Mouse (Mus musculus): ENCODE measurements around the gene Nme7.
A peak's percentile ranks its signal among the peaks of the same experiment; 100 is the strongest.

The Nme7 gene

GRCm38 (mm10) chr1:164320731-164321130 lies 16.8 kb downstream of the Nme7 start:
- no peak for DNase-seq (ENCODE audit: low read depth, low spot score)

GRCm38 (mm10) chr1:164321408-164321807 lies 17.5 kb downstream of the Nme7 start:
- no peak for DNase-seq (ENCODE audit: low read depth, low spot score)

DNA sequence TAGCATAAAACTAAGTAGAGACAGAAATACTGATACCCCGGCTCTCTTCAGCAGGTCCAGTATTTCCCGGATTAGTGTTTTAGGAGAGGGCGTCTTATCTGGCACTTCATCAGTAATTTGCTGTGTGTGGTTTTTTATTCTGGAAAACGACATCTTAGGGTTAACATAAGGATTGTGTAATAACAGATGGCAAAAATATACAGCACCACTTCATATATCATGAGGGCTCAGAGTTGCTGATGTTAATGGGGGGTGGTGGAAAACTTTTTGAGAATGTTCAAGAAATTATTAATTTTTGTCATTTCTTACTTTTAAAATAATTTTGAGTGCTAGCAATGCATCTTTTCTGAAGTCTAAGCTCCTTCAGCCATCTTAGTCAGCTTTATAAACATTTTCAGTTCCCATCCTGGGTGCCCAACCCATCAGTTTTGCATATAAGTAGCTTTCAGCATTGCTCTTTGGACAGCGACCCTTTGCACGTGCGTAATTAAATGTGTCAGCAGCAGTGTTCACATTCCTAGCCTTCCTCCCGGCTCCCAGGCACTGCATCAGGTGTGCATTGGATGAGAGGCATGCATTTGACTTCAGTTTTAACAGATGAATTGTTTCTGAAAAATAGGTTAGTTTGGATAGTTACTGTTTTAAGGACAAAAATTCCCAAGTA lies 19.2 kb downstream of the Nme7 start:
- DNase-seq (ENCODE audit: low read depth, low spot score): no peak

DNA sequence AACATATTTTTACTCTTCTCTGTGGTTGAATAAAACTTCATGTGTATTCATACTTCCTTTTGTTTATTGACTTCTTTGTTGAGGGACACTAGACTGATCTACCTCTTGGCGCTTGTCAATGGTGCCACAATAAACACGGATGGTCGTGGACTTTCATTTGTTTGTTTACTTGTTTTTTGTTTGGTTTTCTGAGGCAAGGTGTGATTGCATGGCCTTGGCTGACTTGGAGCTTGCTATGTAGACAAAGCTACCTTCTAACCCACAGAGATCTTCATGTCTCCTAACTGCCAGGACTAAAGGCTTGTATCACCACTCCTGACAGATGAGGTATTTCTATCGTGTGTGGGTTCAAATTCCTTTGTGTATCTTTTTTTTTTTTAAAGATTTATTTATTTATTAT lies 20.3 kb downstream of the Nme7 start:
- no peak for DNase-seq (ENCODE audit: low read depth, low spot score)

DNA sequence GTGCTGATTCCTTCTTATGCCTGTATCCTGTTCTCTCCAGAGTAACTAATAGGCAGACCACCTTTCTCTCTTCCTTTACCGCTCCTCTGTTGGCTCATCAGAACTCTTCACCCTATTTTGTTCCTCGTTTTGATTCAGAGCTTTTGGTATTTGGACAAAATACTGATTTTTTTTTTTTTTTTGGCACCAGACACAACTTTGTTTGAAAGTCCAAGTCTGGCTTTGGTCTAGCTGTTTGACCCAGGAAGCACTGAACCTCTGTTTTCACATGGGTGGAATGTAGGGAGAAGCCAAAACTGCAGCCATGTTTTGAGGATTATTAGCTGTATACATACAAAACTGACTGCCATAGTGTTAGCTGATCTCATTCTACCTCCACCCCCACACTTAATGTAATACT lies 21.0 kb downstream of the Nme7 start:
- DNase-seq (ENCODE audit: low read depth, low spot score): no peak

GRCm38 (mm10) chr1:164326600-164327155 lies 22.8 kb downstream of the Nme7 start:
- DNase-seq (ENCODE audit: low read depth, low spot score): no peak

- DNase-seq (ENCODE audit: low read depth, low spot score): no peak
These were observed 23.8 kb downstream of the Nme7 start for GRCm38 (mm10) chr1:164327764-164328163.

DNA sequence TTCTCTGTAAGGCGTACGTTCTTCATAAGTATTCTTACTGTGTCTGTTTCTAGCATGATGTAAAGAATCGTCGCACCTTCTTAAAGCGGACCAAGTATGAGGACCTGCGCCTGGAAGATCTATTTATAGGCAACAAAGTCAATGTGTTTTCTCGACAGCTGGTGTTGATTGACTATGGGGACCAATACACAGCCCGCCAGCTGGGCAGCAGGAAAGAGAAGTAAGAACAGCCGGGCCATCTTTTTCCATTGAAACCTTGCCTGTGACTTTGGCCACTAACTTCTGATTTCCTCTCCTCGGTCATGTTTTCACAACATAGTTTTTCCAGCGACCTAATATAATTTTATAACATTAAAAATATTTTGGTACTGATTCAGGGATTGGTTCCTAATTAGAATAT lies 28.6 kb downstream of the Nme7 start:
- no peak for DNase-seq (ENCODE audit: low read depth, low spot score)

GRCm38 (mm10) chr1:164335435-164335834 lies 31.5 kb downstream of the Nme7 start:
- no peak for DNase-seq (ENCODE audit: low read depth, low spot score)

DNA sequence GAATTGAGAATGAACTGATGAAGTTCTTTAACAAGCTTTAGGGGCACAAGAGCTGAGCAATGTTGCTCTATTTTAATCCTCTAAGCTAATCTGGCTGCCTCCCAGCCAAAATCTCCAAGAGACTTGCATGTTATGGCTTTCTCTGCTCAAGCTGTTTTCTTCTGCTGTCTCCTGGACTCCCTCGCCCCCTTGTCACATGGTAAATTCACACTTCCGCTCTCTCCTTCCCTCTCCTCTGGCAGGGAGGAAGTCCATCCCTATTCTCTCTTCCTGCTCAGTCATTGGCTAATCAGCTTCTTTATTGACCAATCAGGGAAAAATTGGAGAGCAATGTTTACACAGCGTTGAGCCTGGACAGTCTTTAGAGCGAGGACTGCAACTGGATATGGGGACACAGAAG lies 31.9 kb downstream of the Nme7 start:
- DNase-seq (ENCODE audit: low read depth, low spot score): no peak

DNA sequence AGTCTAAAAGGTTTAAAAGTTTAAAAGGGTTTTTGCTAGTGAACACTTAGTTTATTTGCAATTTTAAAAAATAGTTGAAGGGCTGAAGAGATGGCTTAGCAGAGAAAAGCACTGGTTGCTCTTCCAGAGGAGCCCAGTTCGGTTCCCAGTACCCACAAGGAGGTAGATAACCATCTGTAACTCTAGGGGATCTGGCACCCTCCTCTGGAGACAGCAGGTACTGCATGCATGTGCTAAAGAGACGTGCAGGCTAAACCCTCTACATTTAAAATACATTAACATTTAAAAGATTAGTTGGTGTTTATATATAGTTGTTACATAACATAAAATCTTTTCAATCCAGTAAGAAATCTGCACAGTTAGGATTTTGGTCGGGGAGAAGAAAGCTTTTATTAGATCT lies 38.2 kb downstream of the Nme7 start:
- DNase-seq (ENCODE audit: low read depth, low spot score): no peak

DNA sequence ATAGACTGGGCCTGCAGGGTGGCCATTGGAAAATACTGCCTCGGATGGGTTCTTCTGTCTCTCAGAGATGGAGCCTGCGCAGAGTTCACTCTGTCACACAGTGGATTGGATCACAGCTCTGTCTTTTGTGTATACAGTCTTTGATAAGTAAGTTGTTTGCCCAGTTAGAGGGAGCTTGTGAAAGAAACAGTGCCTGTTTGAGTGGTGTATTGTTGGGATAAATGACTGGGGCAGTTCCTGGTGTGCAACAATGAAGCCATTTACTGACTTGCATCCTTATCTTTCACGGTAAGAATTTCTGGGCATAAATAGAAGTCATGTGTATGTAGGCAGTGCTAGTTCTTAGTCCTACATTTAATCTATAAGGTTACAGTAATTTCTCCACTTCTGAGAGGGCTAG lies 49.5 kb downstream of the Nme7 start:
- no peak for DNase-seq (ENCODE audit: low read depth, low spot score)

DNA sequence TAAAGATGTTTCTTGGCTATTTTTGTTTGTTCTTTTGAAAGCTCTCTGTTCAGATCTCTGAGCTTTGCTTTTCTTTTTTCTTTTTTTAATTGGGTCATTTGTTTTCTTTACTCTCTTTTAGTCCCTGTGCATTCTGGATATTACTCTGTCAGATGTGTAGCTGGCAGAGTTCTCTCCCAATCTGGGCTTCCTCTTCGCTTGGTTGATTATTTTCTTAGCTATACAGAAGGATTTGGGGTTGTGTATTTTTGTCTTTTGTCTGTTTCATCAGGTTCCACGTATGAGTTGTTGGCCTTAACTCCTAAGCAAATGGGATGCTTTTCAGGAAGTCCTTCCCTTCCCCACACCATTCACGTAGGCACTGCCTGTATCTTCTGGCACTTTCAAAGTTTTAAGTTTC lies 54.1 kb downstream of the Nme7 start:
- DNase-seq (ENCODE audit: low read depth, low spot score): no peak

GRCm38 (mm10) chr1:164361997-164362396 lies 58.1 kb downstream of the Nme7 start:
- no peak for DNase-seq (ENCODE audit: low read depth, low spot score)

DNA sequence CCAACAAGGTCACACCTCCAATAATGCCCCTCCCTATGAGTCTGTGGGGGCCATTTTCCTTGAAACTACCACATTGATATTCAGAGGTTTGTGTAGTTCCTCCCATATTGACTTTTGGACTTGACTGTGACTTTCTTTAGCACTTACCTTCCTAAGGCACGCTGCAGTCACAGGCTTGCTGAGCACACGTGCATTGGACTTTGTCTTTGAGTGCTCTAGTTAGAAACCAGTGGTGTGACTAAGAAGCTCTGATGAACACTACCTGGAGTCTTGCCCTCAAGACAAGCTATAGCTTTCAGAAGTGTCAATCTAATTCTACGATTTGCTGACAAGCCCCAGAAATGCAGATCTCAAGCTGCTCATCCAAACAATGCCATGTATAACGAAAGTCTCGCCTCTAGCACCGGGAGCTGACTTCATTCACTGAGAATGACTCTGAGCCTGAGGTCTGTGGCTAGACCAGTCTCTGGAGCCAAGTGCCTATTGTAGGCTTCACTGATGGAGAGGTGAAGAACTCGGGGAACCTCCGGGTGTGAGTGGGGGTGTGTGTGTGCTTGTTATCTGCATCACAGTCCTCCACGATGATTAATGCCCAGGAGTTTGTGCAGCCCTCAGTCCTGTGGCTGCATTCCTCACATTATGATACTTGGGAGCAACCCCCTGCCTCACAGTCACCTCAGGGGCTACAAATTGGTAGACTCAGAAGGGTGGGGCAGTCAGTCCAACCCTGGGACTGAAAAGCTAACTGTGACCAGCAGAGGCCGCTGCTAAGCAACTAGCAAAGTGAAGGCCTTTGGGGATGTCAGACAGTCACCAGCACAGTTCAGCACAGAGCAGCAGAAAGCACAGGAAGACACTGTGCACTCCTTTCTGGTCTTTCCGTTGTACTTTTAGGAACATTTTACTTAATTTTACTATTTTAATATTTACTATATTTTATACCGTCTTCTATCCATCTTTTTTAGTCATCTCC lies 62.5 kb downstream of the Nme7 start:
- peak; percentile 52 for DNase-seq (ENCODE audit: low read depth, low spot score)

DNA sequence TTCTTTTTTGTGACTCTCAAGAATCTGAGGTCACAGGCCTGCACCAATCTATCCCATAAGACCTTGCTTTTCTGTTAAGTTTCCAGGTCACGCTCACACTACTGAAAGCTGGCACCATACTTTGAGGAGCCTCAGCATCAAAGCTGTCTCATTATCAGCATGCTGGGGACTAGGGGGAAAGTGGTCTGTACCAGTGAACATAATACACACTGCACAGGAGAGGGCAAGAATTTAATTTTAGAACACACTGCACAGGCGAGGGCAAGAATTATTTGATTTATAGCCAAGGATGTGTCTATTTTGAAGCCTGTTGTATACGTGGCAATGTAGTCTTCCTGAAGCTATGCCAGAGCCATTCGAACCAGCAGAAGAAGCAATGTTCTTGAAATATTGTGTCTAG lies 64.2 kb downstream of the Nme7 start:
- no peak for DNase-seq (ENCODE audit: low read depth, low spot score)

DNA sequence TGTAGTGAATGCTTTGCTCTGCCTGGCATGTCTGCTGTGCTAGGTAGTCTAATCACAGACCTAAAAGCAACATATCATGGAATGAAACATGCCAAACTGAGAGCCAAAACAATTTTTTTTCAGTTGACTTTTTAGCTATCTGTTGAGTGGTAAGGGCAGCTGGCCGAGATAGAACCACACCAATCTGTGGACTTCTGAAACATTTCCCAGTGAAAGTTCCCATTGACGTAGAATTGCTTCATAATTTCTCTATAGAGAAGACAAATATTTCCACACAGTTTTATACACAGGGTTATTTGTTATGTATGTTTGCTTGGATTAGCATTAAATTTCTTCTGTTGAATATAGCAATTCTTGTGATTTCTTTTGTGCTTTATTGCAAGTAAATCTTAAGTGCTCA lies 65.9 kb downstream of the Nme7 start:
- DNase-seq (ENCODE audit: low read depth, low spot score): no peak

GRCm38 (mm10) chr1:164373029-164373428 lies 69.1 kb downstream of the Nme7 start:
- DNase-seq (ENCODE audit: low read depth, low spot score): no peak

GRCm38 (mm10) chr1:164374020-164374419 lies 70.1 kb downstream of the Nme7 start:
- DNase-seq (ENCODE audit: low read depth, low spot score): no peak

- DNase-seq (ENCODE audit: low read depth, low spot score): no peak
These were observed 71.7 kb downstream of the Nme7 start for GRCm38 (mm10) chr1:164375626-164376025.

DNA sequence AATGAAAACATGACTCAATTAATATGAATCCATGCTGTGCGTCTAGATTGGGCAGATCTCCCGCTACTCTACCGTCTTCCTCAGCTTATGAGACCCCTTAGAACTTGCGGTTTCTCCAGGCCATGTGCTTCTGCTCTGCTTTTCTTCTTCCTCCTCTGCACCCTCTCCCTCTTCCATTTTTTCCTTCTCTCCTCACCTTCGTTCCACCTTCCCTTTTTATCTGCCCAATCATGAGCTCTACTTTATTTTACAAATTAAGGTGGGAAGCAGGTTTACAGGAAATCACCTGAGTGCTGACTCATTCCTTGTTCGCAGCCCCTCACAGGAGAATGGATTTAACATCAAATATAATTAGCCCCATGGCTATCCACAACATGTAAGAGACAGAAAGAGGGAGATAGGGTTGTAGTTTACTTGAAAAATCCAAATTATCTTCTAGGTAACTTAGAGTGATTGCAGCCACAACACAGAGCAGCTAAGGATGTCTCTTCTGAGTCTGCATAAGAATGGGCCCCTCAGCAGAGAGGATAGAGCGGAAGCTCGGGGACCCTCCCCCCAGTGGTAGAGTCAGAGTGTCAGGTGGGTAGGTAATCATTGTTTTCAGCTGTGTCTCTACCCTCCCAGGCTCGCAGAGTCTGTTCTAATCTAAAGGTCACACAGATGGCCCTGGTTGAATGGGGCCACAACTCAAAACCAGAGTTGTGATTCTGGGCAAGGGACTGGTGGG lies 73.0 kb downstream of the Nme7 start:
- DNase-seq (ENCODE audit: low read depth, low spot score): no peak

DNA sequence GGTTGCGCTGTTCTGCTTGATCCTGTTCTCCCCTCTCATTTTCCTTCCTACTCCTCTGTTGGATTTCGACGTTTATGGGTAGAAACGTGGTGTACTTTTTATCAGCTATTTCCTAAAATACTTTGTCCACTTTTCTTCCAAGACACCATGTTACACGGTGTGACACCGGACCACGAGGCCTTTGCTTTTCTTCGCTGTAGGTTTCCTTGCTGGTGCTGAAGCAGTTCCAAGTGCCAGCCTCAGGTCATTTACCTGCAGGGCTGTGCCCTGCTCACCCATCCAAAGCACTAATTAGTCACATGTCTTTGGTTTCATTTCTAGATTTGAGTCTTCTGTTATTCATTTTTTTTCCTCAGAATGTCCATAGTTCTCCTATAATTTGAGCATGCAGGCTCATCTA lies 79.7 kb downstream of the Nme7 start:
- DNase-seq (ENCODE audit: low read depth, low spot score): no peak

Data from skeletal muscle tissue, adult 2 months (tissue).